Mouse (Mus musculus): ENCODE measurements around the gene Ryr2.

DNA sequence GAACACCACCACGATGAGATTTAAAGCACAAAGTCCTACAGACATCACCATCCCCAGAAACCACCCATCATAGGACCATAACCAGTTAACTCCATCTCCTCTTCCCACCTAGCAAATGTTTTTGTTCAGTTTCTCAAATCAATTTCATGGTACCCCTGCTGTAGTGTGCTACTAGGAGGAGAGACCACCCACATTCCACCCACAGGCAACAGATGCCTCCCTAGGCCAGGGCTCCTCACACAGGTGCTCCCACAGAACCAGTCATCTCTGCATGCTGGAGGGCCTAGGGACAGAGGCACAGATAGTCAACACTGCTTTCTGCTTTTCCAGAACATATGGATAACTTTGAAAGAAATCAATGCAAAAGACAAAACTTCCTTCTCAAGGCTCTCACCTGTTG lies 50.8 kb downstream of the Ryr2 start:
- TF ChIP-seq CTCF (conservative IDR thresholded peaks at IDR 0.05 in 1 of 2, IDR thresholded peaks at IDR 0.05 in 1 of 2; ENCODE audit: low read depth in 2 of 2, low read length in 2 of 2) (no peak), ZNF384 (IDR thresholded peaks at IDR 0.05; ENCODE audit: low read depth, low read length) (no peak), POLR2AphosphoS2 (IDR thresholded peaks at IDR 0.05; ENCODE audit: low read depth, low read length) (no peak), SIN3A (IDR thresholded peaks at IDR 0.05; ENCODE audit: low read length) (no peak), TCF12 (IDR thresholded peaks at IDR 0.05; ENCODE audit: low read depth, low read length) (no peak), MAX (IDR thresholded peaks at IDR 0.05; ENCODE audit: low read length) (no peak), USF2 (conservative IDR thresholded peaks at IDR 0.05; ENCODE audit: low read depth, low read length) (no peak), SMC3 (IDR thresholded peaks at IDR 0.05; ENCODE audit: low read depth, low read length) (no peak), MXI1 (IDR thresholded peaks at IDR 0.05; ENCODE audit: low read depth, low read length) (no peak), RAD21 (IDR thresholded peaks at IDR 0.05; ENCODE audit: low read depth, low read length) (no peak), ELF1 (IDR thresholded peaks at IDR 0.05; ENCODE audit: low read depth, low read length) (no peak)

All from CH12.LX (cell line).